Mouse (Mus musculus) limb, embryonic 14.5 days (tissue): Measurements from ENCODE around the gene Mllt6. TPM values are rescaled to one million over a fixed set of nuclear protein-coding genes. Genes with fewer than 3 reads are reported as not detected.
A peak's percentile ranks its signal among the peaks of the same experiment; 100 is the strongest.
"Not testable (repeated sequence)": the region's sequence is repeated elsewhere in the genome, so short reads cannot be mapped to it uniquely, and the experiment has no call there.

ENCODE experiments used
- ATAC-seq: fragments of 200-750 bp; cut with Nextera tagmentation; 2 replicates; pipeline ENCODE4 v1.8.0; 2017; ENCODE audit warnings: low read depth, moderate number of reproducible peaks, moderate TSS enrichment; ENCODE audit not compliant: low FRiP score
- DNase-seq: peaks from one replicate; pipeline ENCODE4 v3.0.0-alpha.2; 2015; ENCODE audit warnings: low spot score
- H3K27ac ChIP-seq: fragments of 300-500 bp; sonication (generic); replicated peaks from 2 replicates; pipeline ENCODE4 v1.5.1; 2014; ENCODE audit warnings: low read depth, mild to moderate bottlenecking, low read length, moderate library complexity, mixed read lengths
- H3K27me3 ChIP-seq: fragments of 300-500 bp; sonication (generic); 2 replicates; pipeline ENCODE4 v1.6.1; 2014; ENCODE audit warnings: low read length, mixed read lengths; ENCODE audit not compliant: control insufficient read depth, insufficient read depth
- H3K36me3 ChIP-seq: fragments of 300-500 bp; sonication (generic); 2 replicates; pipeline ENCODE4 v1.6.1; 2014; ENCODE audit warnings: mild to moderate bottlenecking, low read length, moderate library complexity, mixed read lengths; ENCODE audit not compliant: control insufficient read depth, insufficient read depth
- H3K4me1 ChIP-seq: fragments of 300-500 bp; sonication (generic); 2 replicates; pipeline ENCODE4 v1.6.1; 2014; ENCODE audit warnings: antibody characterized with exemption, low read length, mixed read lengths; ENCODE audit not compliant: control insufficient read depth, insufficient read depth
- H3K4me2 ChIP-seq: fragments of 300-500 bp; sonication (generic); replicated peaks from 2 replicates; pipeline ENCODE4 v1.6.1; 2014; ENCODE audit warnings: low read depth, mild to moderate bottlenecking, low read length, moderate library complexity; ENCODE audit not compliant: severe bottlenecking
- H3K4me3 ChIP-seq: fragments of 300-500 bp; sonication (generic); replicated peaks from 2 replicates; pipeline ENCODE4 v1.5.1; 2014; ENCODE audit warnings: low read length
- H3K9ac ChIP-seq: fragments of 300-500 bp; sonication (generic); 2 replicates; pipeline ENCODE4 v1.6.1; 2014; ENCODE audit warnings: mild to moderate bottlenecking, low read depth, low read length, moderate library complexity; ENCODE audit not compliant: severe bottlenecking
- H3K9me3 ChIP-seq: fragments of 300-500 bp; sonication (generic); 2 replicates; pipeline ENCODE4 v1.6.1; 2016; ENCODE audit warnings: low read length; ENCODE audit not compliant: control insufficient read depth
- POLR2A ChIP-seq: fragments of 200-500 bp; IDR thresholded peaks from 2 replicates; pipeline ENCODE4 v1.8.0; 2012; ENCODE audit warnings: inconsistent platforms, mild to moderate bottlenecking, moderate library complexity, borderline replicate concordance; ENCODE audit not compliant: insufficient read depth, insufficient read length; ENCODE audit errors: extremely low read depth
- WGBS: fragments of 180-500 bp; shearing (Covaris S2); extraction: QIAGEN DNeasy Blood & Tissue Kit; methylation state at CpG from one replicate; pipeline ENCODE4 v1.1.7; 2014; 5-methylcytosine and 5-hydroxymethylcytosine counted together
- polyA plus RNA-seq, 2 experiments: library from polyadenylated mRNA; depleted of rRNA in 1 of 2; stranded (reverse) in 1 of 2; unstranded in 1 of 2; fragments of >200 nt; fragmentation: Nextera tagmentation in 1 of 2; extraction: Ambion mirVana in 1 of 2; gene quantifications; 2 replicates each; pipeline versions ENCODE4 v1.2.1 to v1.2.3; 2012 to 2014

Mllt6 gene
- polyA plus RNA-seq, 2 experiments = 4.9 to 28.6 TPM

- H3K9ac ChIP-seq = no peak overlapping the region
- no peak for DNase-seq
- no peak overlapping the region for H3K27ac ChIP-seq
- H3K4me3 ChIP-seq = no peak overlapping the region
- no peaks in the 10 kb centered on the region for H3K9me3 ChIP-seq
- peaks cover 11% of the 10 kb centered on the region for H3K4me1 ChIP-seq
- H3K36me3 ChIP-seq = no peaks in the 10 kb centered on the region
- TF ChIP-seq POLR2A = no peak
- peaks cover 8% of the 10 kb centered on the region for H3K27me3 ChIP-seq
- no peak for ATAC-seq
- WGBS = 69% methylated on average over 14 of the region's 14 CpGs
- no peak overlapping the region for H3K4me2 ChIP-seq
Measured at GRCm38 (mm10) chr11:97656269-97656971, 6.8 kb upstream of the Mllt6 start.

GRCm38 (mm10) chr11:97657184-97657945 is 5.8 kb upstream of the Mllt6 start:
- no peak overlapping the region for H3K9ac ChIP-seq
- no peak for DNase-seq
- 25% methylated on average over 5 of the region's 6 CpGs for WGBS
- H3K27ac ChIP-seq = no peak overlapping the region
- no peaks in the 10 kb centered on the region for H3K36me3 ChIP-seq
- no peak for ATAC-seq
- peaks cover 17% of the 10 kb centered on the region for H3K27me3 ChIP-seq
- H3K4me1 ChIP-seq = peaks cover 19% of the 10 kb centered on the region
- H3K4me3 ChIP-seq = no peak overlapping the region
- no peaks in the 10 kb centered on the region for H3K9me3 ChIP-seq
- TF ChIP-seq POLR2A = no peak
- H3K4me2 ChIP-seq = no peak overlapping the region

GRCm38 (mm10) chr11:97657967-97658366 is 5.2 kb upstream of the Mllt6 start:
- not testable (repeated sequence) for H3K9ac ChIP-seq, ATAC-seq, H3K27ac ChIP-seq, H3K36me3 ChIP-seq, H3K9me3 ChIP-seq, H3K4me2 ChIP-seq, H3K4me3 ChIP-seq, DNase-seq
- H3K27me3 ChIP-seq = peaks cover 17% of the 10 kb centered on the region
- H3K4me1 ChIP-seq = peaks cover 23% of the 10 kb centered on the region
- 91% methylated on average over 6 of the region's 6 CpGs for WGBS

GRCm38 (mm10) chr11:97658751-97659266 is 4.4 kb upstream of the Mllt6 start:
- Histone ChIP-seq H3K4me3 (no peak overlapping the region), H3K4me1 (peaks cover 23% of the 10 kb centered on the region), H3K9ac (no peak overlapping the region), H3K27ac (no peak overlapping the region), H3K27me3 (peaks cover 17% of the 10 kb centered on the region), H3K36me3 (no peaks in the 10 kb centered on the region), H3K9me3 (no peaks in the 10 kb centered on the region), H3K4me2 (peak overlapping the region; percentile 63)
- DNase-seq = no peak
- 57% methylated on average over 11 of the region's 11 CpGs for whole genome bisulfite sequencing
- ATAC-seq = no peak
- no peak for TF ChIP-seq POLR2A

GRCm38 (mm10) chr11:97659267-97659989 is 3.8 kb upstream of the Mllt6 start:
- H3K4me3 ChIP-seq = peak overlapping the region; percentile 74
- H3K4me2 ChIP-seq = peak overlapping the region; percentile 63
- no peaks in the 10 kb centered on the region for H3K36me3 ChIP-seq
- H3K9ac ChIP-seq = peak overlapping the region; percentile 84
- 10% methylated on average over 13 of the region's 13 CpGs for WGBS
- no peaks in the 10 kb centered on the region for H3K9me3 ChIP-seq
- peaks cover 23% of the 10 kb centered on the region for H3K4me1 ChIP-seq
- H3K27me3 ChIP-seq = peaks cover 17% of the 10 kb centered on the region
- DNase-seq = no peak
- peak overlapping the region; percentile 63 for H3K27ac ChIP-seq
- no peak for ATAC-seq
- TF ChIP-seq POLR2A = no peak
